Mouse (Mus musculus) kidney, postnatal 0 days (tissue): ENCODE data around the gene Gm20388. TPM values are rescaled to one million over a fixed set of nuclear protein-coding genes. Genes with fewer than 3 reads are reported as not detected.

Experiments
- ATAC-seq: fragments of 200-750 bp; cut with Nextera tagmentation; replicated peaks from 2 replicates; pipeline ENCODE4 v1.8.0; 2017; ENCODE audit warnings: low read depth, moderate number of reproducible peaks, moderate TSS enrichment, moderate library complexity; ENCODE audit not compliant: low FRiP score
- DNase-seq: peaks from one replicate; pipeline ENCODE4 v3.0.0-alpha.2; 2016; ENCODE audit warnings: low spot score
- H3K27ac ChIP-seq: fragments of 300-500 bp; sonication (generic); 2 replicates; pipeline ENCODE4 v1.5.1; 2014; ENCODE audit warnings: mild to moderate bottlenecking
- H3K27me3 ChIP-seq: fragments of 300-500 bp; sonication (generic); 2 replicates; pipeline ENCODE4 v1.6.1; 2014; ENCODE audit warnings: low read length, mixed read lengths; ENCODE audit not compliant: insufficient read depth
- H3K36me3 ChIP-seq: fragments of 300-500 bp; sonication (generic); 2 replicates; pipeline ENCODE4 v1.6.1; 2014; ENCODE audit warnings: low read length, mixed read lengths; ENCODE audit not compliant: insufficient read depth
- H3K4me1 ChIP-seq: fragments of 300-500 bp; sonication (generic); replicated peaks from 2 replicates; pipeline ENCODE4 v1.6.1; 2014; ENCODE audit warnings: antibody characterized with exemption, low read length, mixed read lengths; ENCODE audit not compliant: insufficient read depth
- H3K4me2 ChIP-seq: fragments of 300-500 bp; sonication (generic); 2 replicates; pipeline ENCODE4 v1.6.1; 2014; ENCODE audit warnings: mild to moderate bottlenecking, low read length, moderate library complexity, mixed read lengths
- H3K4me3 ChIP-seq: fragments of 300-500 bp; sonication (generic); replicated peaks from 2 replicates; pipeline ENCODE4 v1.5.1; 2014; ENCODE audit warnings: low read depth, low read length
- H3K9ac ChIP-seq: fragments of 300-500 bp; sonication (generic); 2 replicates; pipeline ENCODE4 v1.6.1; 2014; ENCODE audit warnings: low read depth, low read length
- H3K9me3 ChIP-seq: fragments of 300-500 bp; sonication (generic); replicated peaks from 2 replicates; pipeline ENCODE4 v1.6.1; 2016; ENCODE audit warnings: low read length, inconsistent platforms, mixed read lengths
- CTCF ChIP-seq: IDR thresholded peaks from 2 replicates; pipeline ENCODE4 v1.5.1; 2016; ENCODE audit warnings: antibody characterized with exemption, low read depth, mild to moderate bottlenecking, moderate library complexity
- WGBS: fragments of 180-500 bp; shearing (Covaris S2); extraction: QIAGEN DNeasy Blood & Tissue Kit; methylation state at CpG from one replicate; pipeline ENCODE4 v1.1.7; 2014; 5-methylcytosine and 5-hydroxymethylcytosine counted together
- polyA plus RNA-seq: library from polyadenylated mRNA; unstranded; fragments of >200 nt; fragmentation: Nextera tagmentation; extraction: Ambion mirVana; gene quantifications from 2 replicates; pipeline ENCODE4 v1.2.1, GENCODE M21; 2015

Gm20388 gene
- polyA plus RNA-seq, 1 experiment from 2014 or later = not detected

DNA sequence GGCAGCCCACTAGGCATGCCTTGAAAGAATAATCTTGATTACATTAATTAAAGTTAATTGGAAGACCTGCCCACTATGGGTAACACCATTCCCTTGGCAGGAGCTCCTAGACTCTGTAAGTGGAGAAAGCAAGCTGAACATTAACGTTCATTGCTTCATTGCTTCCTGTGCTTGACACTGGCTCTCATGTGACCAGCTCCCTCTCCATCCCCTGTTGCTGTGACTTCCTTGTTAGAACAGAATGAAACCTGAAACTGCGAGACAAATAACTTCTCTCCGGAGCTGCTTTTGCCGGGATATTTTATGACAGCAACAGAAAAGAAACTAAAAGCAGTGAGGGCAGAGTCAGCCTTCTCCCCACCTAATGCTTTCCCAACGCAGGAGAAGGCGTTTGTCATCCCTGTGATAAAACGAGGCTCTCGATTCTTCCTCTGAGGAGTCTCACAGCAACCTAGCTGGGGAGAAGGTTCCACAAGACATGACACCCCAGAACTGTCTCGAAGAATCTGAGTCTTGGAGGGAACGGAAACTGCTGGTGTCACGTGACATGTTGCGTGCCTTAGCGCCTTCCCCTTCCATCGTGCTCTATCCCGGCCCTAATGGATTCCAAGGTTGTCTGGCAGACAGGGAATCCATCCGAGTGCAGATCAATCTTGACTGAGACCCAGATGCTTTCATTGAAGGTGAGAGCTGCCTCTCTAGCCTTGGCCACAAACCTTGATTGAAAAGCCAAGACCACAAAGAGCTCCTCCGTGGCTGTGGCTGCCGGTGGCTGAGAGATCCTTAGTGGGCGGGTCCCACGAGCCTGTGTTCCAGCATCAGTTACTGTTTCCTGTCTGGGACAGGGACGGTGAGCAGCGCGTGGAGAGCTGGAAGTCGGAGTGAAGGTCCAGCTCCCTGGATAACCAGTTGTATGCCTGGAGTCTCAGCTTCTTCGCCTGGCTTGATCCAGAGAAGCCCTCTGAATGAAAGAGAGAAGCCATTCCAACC, 2654.0 kb downstream of the Gm20388 start:
- Histone ChIP-seq H3K9me3 (no peaks in the 10 kb centered on the region), H3K36me3 (no peaks in the 10 kb centered on the region), H3K9ac (no peak overlapping the region), H3K4me3 (no peak overlapping the region), H3K4me2 (peak overlapping the region; percentile 14; the same call in 1 of the 2 replicates), H3K27ac (peak overlapping the region; percentile 26; the same call in 1 of the 2 replicates), H3K27me3 (no peaks in the 10 kb centered on the region), H3K4me1 (peaks cover 16% of the 10 kb centered on the region)
- 61% methylated on average over 25 of the region's 25 CpGs for WGBS
- TF ChIP-seq CTCF = no peak
- DNase-seq = peak; percentile 64
- no peak for ATAC-seq

DNA sequence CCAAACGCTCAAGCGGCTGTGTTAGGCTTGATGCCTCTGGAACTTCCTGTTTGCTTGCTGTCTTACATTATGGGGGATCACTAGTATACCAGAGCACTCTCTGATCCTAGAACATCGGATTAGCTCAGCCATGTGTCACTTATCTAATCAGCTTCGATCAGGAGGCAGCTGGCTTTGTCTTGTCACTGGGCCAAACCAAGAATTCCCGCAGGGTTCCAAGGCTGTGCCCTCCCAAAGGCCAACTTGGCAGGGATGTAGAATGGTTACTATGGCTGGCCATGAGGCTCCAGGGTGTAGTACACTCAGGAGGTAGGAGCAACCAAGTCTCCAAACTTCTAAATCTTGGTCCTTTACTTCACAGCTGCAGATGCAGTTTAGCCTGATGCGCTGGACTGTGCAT, 2656.1 kb downstream of the Gm20388 start:
- peaks cover 16% of the 10 kb centered on the region for H3K36me3 ChIP-seq
- H3K4me3 ChIP-seq = peak overlapping the region; percentile 74; the same call in 1 of the 2 replicates
- ATAC-seq (no peak), DNase-seq (no peak)
- no peaks in the 10 kb centered on the region for H3K9me3 ChIP-seq
- peak overlapping the region; percentile 92 for H3K27ac ChIP-seq
- 40% methylated on average over 6 of the region's 6 CpGs for WGBS
- peaks cover 16% of the 10 kb centered on the region for H3K4me1 ChIP-seq
- peak overlapping the region; percentile 92 for H3K4me2 ChIP-seq
- H3K27me3 ChIP-seq = no peaks in the 10 kb centered on the region
- TF ChIP-seq CTCF = no peak
- H3K9ac ChIP-seq = peak overlapping the region; percentile 86

GRCm38 (mm10) chr8:122567361-122568108, 2656.9 kb downstream of the Gm20388 start, which contains the start of gene Cdt1:
Cdt1 (plus strand) TSS chr8:122568015.
- H3K4me2 ChIP-seq = peak within 1 kb of the TSS; percentile 92
- H3K4me3 ChIP-seq = peak within 1 kb of the TSS; percentile 74
- H3K9me3 ChIP-seq = no peaks in the 10 kb centered on the region
- no peak for TF ChIP-seq CTCF
- WGBS = under 1% methylated on average over 62 of the region's 62 CpGs
- ATAC-seq (peak; percentile 91), DNase-seq (peak; percentile 98)
- H3K27ac ChIP-seq = peak within 1 kb of the TSS; percentile 92
- peaks cover 24% of the 10 kb centered on the region for H3K36me3 ChIP-seq
- peak within 1 kb of the TSS; percentile 86 for H3K9ac ChIP-seq
- no peaks in the 10 kb centered on the region for H3K27me3 ChIP-seq
- H3K4me1 ChIP-seq = peaks cover 16% of the 10 kb centered on the region

DNA sequence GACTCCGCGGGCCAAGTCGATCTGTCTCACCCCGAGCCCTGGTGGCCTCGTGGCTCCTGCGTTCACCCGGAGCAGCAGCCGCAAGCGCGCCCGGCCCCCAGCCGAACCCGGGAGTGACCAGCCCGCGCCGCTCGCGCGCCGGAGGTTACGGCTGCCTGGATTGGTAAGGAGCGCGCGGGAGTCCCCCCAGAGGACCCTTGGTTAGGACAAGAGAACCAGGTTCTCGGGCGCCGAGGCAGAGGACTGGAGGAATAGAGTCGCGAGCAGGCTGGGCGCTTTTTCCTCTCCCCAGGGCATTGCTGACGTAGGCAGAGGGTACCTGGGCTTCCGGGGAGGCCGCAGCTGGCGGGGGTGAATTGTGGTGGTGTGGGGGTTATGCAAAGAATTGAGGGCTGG, 2657.5 kb downstream of the Gm20388 start:
- H3K4me3 ChIP-seq = peak overlapping the region; percentile 74
- ATAC-seq = peak; percentile 40
- no peak for TF ChIP-seq CTCF

GRCm38 (mm10) chr8:122568881-122569309, 2658.3 kb downstream of the Gm20388 start:
- Histone ChIP-seq H3K9me3 (no peaks in the 10 kb centered on the region), H3K4me2 (peak overlapping the region; percentile 92), H3K27me3 (no peaks in the 10 kb centered on the region), H3K9ac (peak overlapping the region; percentile 86), H3K27ac (no peak overlapping the region), H3K4me3 (peak overlapping the region; percentile 74), H3K36me3 (peaks cover 26% of the 10 kb centered on the region), H3K4me1 (peaks cover 16% of the 10 kb centered on the region)
- ATAC-seq (no peak), DNase-seq (no peak)
- WGBS = 11% methylated on average over 10 of the region's 10 CpGs
- TF ChIP-seq CTCF = peak; percentile 29; the same call in 1 of the 2 replicates

More for the DNA sequence above, 2657.5 kb downstream of the Gm20388 start:
- Histone ChIP-seq H3K27ac (peak overlapping the region; percentile 92), H3K27me3 (no peaks in the 10 kb centered on the region), H3K4me2 (peak overlapping the region; percentile 92), H3K9ac (peak overlapping the region; percentile 86), H3K36me3 (peaks cover 26% of the 10 kb centered on the region), H3K9me3 (no peaks in the 10 kb centered on the region), H3K4me1 (peaks cover 16% of the 10 kb centered on the region)
- no peak for DNase-seq
- WGBS = under 1% methylated on average over 34 of the region's 34 CpGs

- peak overlapping the region; percentile 86 for H3K9ac ChIP-seq
- no peak for TF ChIP-seq CTCF
- peak overlapping the region; percentile 92 for H3K4me2 ChIP-seq
- peaks cover 26% of the 10 kb centered on the region for H3K36me3 ChIP-seq
- H3K27me3 ChIP-seq = no peaks in the 10 kb centered on the region
- H3K9me3 ChIP-seq = no peaks in the 10 kb centered on the region
- no peak for ATAC-seq
- H3K4me1 ChIP-seq = peaks cover 16% of the 10 kb centered on the region
- H3K4me3 ChIP-seq = peak overlapping the region; percentile 74
- WGBS = 60% methylated on average over 9 of the region's 9 CpGs
- DNase-seq = no peak
- H3K27ac ChIP-seq = no peak overlapping the region
Observed at GRCm38 (mm10) chr8:122569329-122569728, 2658.7 kb downstream of the Gm20388 start.
